Mouse (Mus musculus): Measurements from ENCODE around the gene Irf3. TPM values are rescaled to one million over a fixed set of nuclear protein-coding genes. Genes with fewer than 3 reads are reported as not detected.

Gene Irf3
- polyA plus RNA-seq (2012; rRNA removed): 38.0 and 41.0 TPM in 2 replicates

GRCm38 (mm10) chr7:44997231-44997939 lies at the start of gene Irf3:
Irf3 (plus strand) TSS chr7:44997648.

GRCm38 (mm10) chr7:44974383-44975116 lies 22.9 kb upstream of the Irf3 start, which contains the start of gene Cpt1c:
Cpt1c (minus strand) TSS chr7:44974851.

GRCm38 (mm10) chr7:44986192-44986878 lies 11.1 kb upstream of the Irf3 start, which contains the start of gene Prmt1:
Prmt1 (minus strand) TSS chr7:44986568.

GRCm38 (mm10) chr7:44998501-44998955 lies 1.1 kb downstream of the Irf3 start, which contains the start of gene Bcl2l12:
Bcl2l12 (minus strand) TSS chr7:44998712.

GRCm38 (mm10) chr7:45015957-45016612 lies 18.6 kb downstream of the Irf3 start, which contains the start of gene Scaf1:
Scaf1 (minus strand) TSS chr7:45016363.

GRCm38 (mm10) chr7:45017242-45018061 lies 20.0 kb downstream of the Irf3 start, which contains the start of gene Rras:
Rras (plus strand) TSS chr7:45017961.

Other genes with a start within 250 kb of the Irf3 start
- 20.0 and 23.5 TPM in 2 replicates for gene Vrk3, start 249.2 kb upstream of the Irf3 start, polyA plus RNA-seq (2012; rRNA removed)
- 0.95 and 1.0 TPM in 2 replicates for gene Zfp473, start 246.6 kb upstream of the Irf3 start, polyA plus RNA-seq (2012; rRNA removed)
- 41.2 and 48.8 TPM in 2 replicates for gene Nup62, start 181.6 kb upstream of the Irf3 start, polyA plus RNA-seq (2012; rRNA removed)
- gene Il4i1, start 181.3 kb upstream of the Irf3 start, polyA plus RNA-seq (2012; rRNA removed): 0.40 and 0.41 TPM in 2 replicates
- gene Atf5, start 181.0 kb upstream of the Irf3 start, polyA plus RNA-seq (2012; rRNA removed): 27.2 and 29.9 TPM in 2 replicates
- gene Akt1s1, start 148.7 kb upstream of the Irf3 start, polyA plus RNA-seq (2012; rRNA removed): 22.9 and 23.0 TPM in 2 replicates
- 14.0 and 15.9 TPM in 2 replicates for gene Tbc1d17, start 148.6 kb upstream of the Irf3 start, polyA plus RNA-seq (2012; rRNA removed)
- gene Pnkp, start 140.5 kb upstream of the Irf3 start, polyA plus RNA-seq (2012; rRNA removed): 13.6 and 14.4 TPM in 2 replicates
- 43.8 and 45.4 TPM in 2 replicates for gene Ptov1, start 127.9 kb upstream of the Irf3 start, polyA plus RNA-seq (2012; rRNA removed)
- gene Med25, start 104.9 kb upstream of the Irf3 start, polyA plus RNA-seq (2012; rRNA removed): 25.1 and 29.4 TPM in 2 replicates
- 4.5 and 5.3 TPM in 2 replicates for gene Fuz, start 101.6 kb upstream of the Irf3 start, polyA plus RNA-seq (2012; rRNA removed)
- gene Ap2a1, start 68.2 kb upstream of the Irf3 start, polyA plus RNA-seq (2012; rRNA removed): 59.2 and 68.7 TPM in 2 replicates
- 0.10 TPM in 1 of 2 replicates, not detected in the other for gene Tsks, start 54.4 kb upstream of the Irf3 start, polyA plus RNA-seq (2012; rRNA removed)
- gene Cpt1c, start 22.8 kb upstream of the Irf3 start, polyA plus RNA-seq (2012; rRNA removed): 1.8 and 2.3 TPM in 2 replicates
- gene Prmt1, start 11.1 kb upstream of the Irf3 start, polyA plus RNA-seq (2012; rRNA removed): 163 and 176 TPM in 2 replicates
- 10.2 and 11.7 TPM in 2 replicates for gene Bcl2l12, start 1.1 kb downstream of the Irf3 start, polyA plus RNA-seq (2012; rRNA removed)
- 15.6 and 17.5 TPM in 2 replicates for gene Scaf1, start 18.7 kb downstream of the Irf3 start, polyA plus RNA-seq (2012; rRNA removed)
- 15.6 and 17.7 TPM in 2 replicates for gene Rras, start 20.3 kb downstream of the Irf3 start, polyA plus RNA-seq (2012; rRNA removed)
- gene Prr12, start 55.2 kb downstream of the Irf3 start, polyA plus RNA-seq (2012; rRNA removed): 1.9 and 2.5 TPM in 2 replicates
- 26.5 and 28.7 TPM in 2 replicates for gene Nosip, start 64.8 kb downstream of the Irf3 start, polyA plus RNA-seq (2012; rRNA removed)
- 7.1 and 7.9 TPM in 2 replicates for gene Prrg2, start 65.0 kb downstream of the Irf3 start, polyA plus RNA-seq (2012; rRNA removed)
- 18.0 and 23.0 TPM in 2 replicates for gene Rcn3, start 94.6 kb downstream of the Irf3 start, polyA plus RNA-seq (2012; rRNA removed)
- gene Fcgrt, start 106.2 kb downstream of the Irf3 start, polyA plus RNA-seq (2012; rRNA removed): 15.3 and 17.0 TPM in 2 replicates
- 329 and 425 TPM in 2 replicates for gene Rps11, start 126.8 kb downstream of the Irf3 start, polyA plus RNA-seq (2012; rRNA removed)
- gene Rpl13a, start 131.1 kb downstream of the Irf3 start, polyA plus RNA-seq (2012; rRNA removed): 824 and 978 TPM in 2 replicates
- gene Gm45713, start 138.6 kb downstream of the Irf3 start, polyA plus RNA-seq (2012; rRNA removed): 0.03 and 0.05 TPM in 2 replicates
- 11.3 and 12.1 TPM in 2 replicates for gene Flt3l, start 138.8 kb downstream of the Irf3 start, polyA plus RNA-seq (2012; rRNA removed)
- gene Pih1d1, start 156.7 kb downstream of the Irf3 start, polyA plus RNA-seq (2012; rRNA removed): 33.3 and 38.1 TPM in 2 replicates
- gene Aldh16a1, start 156.9 kb downstream of the Irf3 start, polyA plus RNA-seq (2012; rRNA removed): 14.6 and 17.2 TPM in 2 replicates
- 0.02 TPM in 1 of 2 replicates, not detected in the other for gene Slc17a7, start 166.3 kb downstream of the Irf3 start, polyA plus RNA-seq (2012; rRNA removed)
- gene Gfy, start 181.9 kb downstream of the Irf3 start, polyA plus RNA-seq (2012; rRNA removed): not detected in 2 replicates
- not detected in 2 replicates for gene Pth2, start 183.3 kb downstream of the Irf3 start, polyA plus RNA-seq (2012; rRNA removed)
- 0.03 and 0.07 TPM in 2 replicates for gene Ccdc155, start 207.2 kb downstream of the Irf3 start, polyA plus RNA-seq (2012; rRNA removed)
- 1.0 and 1.5 TPM in 2 replicates for gene Dkkl1, start 214.5 kb downstream of the Irf3 start, polyA plus RNA-seq (2012; rRNA removed)
- gene Tead2, start 218.1 kb downstream of the Irf3 start, polyA plus RNA-seq (2012; rRNA removed): 9.4 and 12.0 TPM in 2 replicates
- gene Cd37, start 241.5 kb downstream of the Irf3 start, polyA plus RNA-seq (2012; rRNA removed): 8.7 and 11.7 TPM in 2 replicates
- 0.01 and 0.03 TPM in 2 replicates for gene Slc6a16, start 243.4 kb downstream of the Irf3 start, polyA plus RNA-seq (2012; rRNA removed)